Mouse (Mus musculus): ENCODE measurements at regions not wholly inside any gene's neighbourhood (a gene's known extent, or its start where the extent isn't known, plus 50 kb on each side); places are given as distances from the start of the nearest gene placed in this dataset.

DNA sequence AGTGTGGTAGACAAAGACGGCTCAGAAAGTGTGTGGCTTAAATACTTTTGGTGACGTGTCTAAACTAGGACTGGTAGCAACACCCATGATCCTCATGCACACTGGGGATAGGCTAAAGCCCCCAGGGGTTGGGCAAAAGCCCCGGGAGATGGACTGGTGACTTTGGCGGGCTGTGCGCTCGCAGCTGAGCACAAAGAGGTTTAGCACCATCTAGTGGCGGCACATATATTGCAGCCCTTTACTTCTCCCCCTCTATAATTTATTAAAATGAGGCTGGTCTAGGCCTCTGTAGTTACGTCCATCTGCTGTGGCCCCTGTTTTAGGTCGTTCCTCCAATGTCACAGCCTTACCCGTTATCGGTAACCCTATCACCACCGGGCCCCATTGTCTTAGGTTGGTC, 205.3 kb upstream of the Dock11 start:
- peak in 1 of 2 experiments; percentile 6 for DNase-seq
